Mouse (Mus musculus): ENCODE measurements around the gene Palm2. TPM values are rescaled to one million over a fixed set of nuclear protein-coding genes. Genes with fewer than 3 reads are reported as not detected.

Palm2 gene
- polyA plus RNA-seq (2014; fragmentation: Illumina TruSeq; extraction: RNeasy Lipid Tissue Mini Kit (QIAGEN cat#74804); ENCODE audit: low replicate concordance): not detected

DNA sequence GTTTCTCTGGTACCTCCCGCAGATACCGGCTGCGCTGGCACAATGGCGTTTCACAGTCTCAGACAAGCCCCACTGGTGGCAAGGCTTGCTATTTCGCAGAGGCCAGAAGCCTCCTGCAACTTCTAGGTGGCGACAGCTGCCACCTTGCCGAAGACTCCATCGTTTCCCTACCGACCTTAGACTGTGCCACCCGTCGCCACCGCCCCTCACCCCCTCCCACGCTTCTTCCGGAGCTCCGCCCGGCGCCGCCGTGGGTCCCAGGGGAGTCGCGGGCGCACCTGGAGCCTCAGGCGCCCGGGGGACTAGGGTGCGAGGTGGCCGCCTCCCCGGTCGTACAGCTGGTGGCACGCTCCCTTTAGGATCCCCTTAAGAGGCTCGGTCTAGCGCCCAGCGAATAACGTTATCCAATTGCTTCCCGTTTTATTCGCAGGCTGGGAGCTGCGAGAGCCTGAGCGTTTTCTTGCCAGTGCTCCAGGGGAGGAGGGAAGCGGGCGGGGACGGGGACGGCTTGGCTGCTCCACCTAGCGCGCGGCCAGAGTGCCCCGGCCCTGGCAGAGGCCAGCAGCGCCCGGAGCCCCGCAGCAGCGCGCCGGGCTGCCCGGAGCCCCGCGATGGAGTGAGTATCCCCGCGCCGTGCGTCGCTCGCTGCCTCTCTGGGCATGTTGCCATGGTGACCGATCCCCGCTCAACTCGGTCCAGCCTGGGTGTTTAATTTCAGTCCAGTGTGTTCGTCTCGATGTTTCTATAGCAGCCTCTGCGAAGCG is at the start of gene Palm2:
Gene Palm2 (plus strand): TSS at position 307 of the 764 bp plus-strand sequence.

DNA sequence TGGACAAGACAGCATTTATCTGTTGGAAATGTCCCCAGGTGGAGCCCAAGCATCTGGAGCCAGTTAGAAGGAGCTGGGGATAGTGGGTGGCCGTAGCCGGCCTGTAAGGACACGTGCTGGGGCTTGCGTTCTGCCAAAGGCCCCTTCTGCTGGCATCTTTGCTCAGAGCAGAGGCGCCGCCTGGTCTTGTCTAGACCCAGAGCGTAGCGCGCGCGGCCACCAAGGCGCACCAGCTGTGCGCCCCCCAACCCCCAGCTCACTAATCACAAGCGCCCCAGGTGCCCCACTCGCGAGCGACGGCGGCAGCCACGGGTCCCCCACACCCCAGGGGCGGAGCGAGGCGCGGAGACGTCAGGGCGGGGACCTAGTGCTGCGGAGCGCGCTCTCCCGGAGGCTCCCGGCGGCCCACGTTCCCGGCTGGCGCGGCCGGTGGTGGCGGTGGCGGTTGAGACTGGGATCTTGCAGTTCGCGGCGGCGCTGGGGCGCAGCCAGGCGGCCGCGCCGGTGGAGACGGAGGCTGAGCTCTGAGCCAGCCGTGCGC is 133.7 kb downstream of the Palm2 start, which contains the start of gene Pakap:
Gene Pakap (plus strand): TSS at position 514 of the 541 bp plus-strand sequence.

DNA sequence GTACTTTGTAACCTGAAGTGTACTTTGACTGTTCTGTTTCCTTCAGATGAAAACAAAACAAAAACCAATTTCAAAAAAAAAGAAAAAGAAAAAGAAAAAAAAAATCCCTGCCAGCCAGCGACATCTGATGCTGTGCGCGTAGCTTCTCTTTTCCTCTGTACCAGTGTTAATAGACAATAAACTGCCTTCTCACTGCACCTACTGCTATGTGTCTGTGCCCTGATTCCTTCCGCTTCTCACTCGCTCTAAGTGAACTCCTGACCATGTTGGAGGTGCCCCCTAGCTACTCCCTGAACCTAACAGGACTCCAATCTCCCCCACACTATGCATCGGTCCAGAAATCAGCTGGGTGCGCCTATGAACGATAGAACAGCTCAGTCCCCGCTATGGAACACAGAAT is 283.3 kb downstream of the Palm2 start, which contains the start of gene Akap2:
Gene Akap2 (plus strand): TSS at position 304 of the 400 bp plus-strand sequence.

Other genes starting within 250 kb of the Palm2 start
- 30.4 TPM for gene Ptpn3, start 132.4 kb upstream of the Palm2 start, polyA plus RNA-seq (2014; fragmentation: Illumina TruSeq; extraction: RNeasy Lipid Tissue Mini Kit (QIAGEN cat#74804); ENCODE audit: low replicate concordance)
- not detected for gene Pakap, start 133.9 kb downstream of the Palm2 start, polyA plus RNA-seq (2014; fragmentation: Illumina TruSeq; extraction: RNeasy Lipid Tissue Mini Kit (QIAGEN cat#74804); ENCODE audit: low replicate concordance)

Data from small intestine, adult 10 weeks (tissue).